Mouse (Mus musculus) thymus, postnatal 25 days (tissue): ENCODE data around the gene Pomt1.

Experiments
- DNase-seq: peaks from one replicate; pipeline ENCODE4 v3.0.0; 2022

The Pomt1 gene

DNA sequence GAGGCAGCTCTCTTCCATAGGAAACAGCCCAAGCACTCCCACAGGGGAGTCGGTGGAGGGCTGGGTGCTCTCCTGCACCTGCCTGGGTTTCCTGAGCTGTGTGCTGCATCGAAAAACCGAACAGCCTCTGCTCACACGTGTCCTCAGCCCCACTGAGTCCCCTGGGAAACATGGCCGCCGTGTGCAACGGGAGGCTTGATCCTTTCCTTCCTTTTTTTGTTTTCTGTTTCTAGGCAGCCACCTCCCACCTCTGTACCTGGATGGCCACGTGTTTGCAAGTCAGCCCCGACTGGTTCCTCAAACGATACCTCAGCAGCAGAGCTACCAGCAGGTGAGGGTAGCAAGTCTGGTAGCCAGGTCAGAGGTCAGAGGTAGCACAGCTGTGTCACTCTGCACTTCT is 14.3 kb upstream of the Pomt1 start:
- DNase-seq, result no peak

DNA sequence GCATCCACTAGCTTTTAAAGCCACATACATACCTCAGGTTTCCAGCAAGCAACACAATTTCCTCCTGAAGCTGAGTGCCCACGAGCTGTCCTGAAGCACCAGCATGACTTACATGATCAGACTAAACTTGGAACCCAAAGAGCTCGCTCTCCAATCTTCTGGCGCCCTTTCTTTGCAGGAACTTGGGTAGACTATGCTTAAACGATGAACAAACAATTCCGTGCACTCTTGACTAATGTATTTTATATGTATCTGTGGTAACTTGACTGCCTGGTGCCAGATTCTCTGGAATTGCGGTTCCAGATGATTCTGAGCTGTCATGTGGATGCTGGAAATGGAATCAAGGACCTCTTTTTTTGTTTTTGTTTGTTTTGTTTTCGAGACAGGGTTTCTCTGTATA is 957 bp upstream of the Pomt1 start:
- DNase-seq, result no peak

DNA sequence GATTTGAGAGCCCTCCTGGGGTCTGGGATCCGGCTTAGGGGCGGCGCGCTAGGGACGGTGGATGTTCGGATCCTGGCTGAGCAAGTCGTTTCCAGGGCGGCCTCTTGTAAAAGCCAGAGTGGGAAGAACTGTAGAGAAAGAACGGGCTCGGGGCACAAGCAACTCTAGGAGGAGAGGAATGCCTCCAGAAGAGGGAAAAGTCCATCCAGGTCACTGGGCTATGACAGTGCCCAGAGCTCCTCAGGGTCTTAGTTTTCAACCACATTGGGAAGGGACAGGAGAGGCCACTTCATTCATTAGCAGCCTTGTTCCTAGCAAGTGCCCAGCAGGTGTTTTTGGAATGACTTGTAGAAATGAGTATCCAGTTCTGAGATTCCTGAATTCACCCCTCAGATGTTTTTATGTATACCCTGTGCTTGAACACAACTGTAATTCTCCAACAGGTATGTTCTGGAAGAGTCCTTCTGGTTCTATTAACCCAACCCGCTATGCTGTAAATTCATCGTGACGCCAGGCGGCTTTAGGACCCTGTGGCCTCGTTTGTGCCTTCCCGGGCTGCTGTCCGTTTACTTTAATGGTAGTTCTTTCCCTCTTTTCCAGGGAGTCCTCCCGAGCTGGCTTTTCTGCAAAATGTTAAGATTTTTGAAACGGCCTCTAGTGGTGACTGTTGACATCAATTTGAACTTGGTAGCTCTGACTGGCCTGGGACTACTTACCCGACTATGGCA is 534 bp downstream of the Pomt1 start:
- peak; percentile 41 for DNase-seq

DNA sequence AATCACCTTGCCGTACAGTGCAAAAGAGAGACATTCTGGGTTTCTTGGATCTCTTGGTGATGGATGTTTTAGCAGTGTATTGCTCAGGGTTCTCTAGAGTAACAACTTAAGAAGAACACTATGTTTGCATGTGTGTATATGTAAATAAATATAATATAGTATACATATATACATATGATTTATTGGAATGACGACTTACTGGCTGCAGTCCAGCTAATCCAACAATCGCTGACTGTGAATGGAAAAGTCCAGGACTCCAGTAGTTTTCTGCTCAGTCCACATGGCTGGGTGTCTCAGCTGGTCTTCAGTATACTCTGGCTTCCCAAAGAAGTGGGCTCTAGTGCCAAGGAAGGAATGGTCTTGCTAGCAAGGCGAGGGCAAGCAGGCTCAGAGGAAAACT is 1.2 kb downstream of the Pomt1 start:
- no peak for DNase-seq

DNA sequence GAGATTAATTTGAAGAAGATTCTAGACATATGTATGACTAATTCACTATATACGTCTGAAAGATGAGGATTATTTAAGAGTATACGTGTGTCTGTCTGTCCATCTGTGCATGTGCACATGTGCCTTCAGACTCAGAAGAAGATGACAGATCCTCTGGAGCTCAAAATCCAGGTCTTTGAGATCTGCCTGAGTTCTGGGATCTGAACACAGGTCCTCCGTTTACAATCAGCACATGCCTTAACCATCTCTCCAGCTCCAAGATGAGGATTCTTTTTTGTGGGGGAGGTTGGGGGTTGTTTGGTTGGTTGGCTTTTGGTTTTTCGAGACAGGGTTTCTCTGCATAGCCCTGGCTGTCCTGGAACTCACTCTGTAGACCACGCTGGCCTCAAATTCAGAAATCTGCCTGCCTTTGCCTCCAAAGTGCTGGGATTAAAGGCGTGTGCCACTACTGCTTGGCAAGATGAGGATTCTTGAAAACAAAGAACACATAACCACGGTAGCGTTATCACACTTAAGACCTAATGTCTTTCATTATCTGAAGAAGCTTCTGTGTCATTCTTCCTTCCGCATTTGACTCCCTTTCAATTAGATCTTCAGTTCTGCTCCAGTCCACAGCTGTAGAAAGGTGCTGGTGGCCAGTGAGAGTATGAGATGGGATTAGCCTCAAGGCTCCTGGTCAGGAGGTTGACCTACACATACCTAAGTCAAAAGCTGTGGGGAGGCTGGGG is 2.5 kb downstream of the Pomt1 start:
- DNase-seq, result no peak

DNA sequence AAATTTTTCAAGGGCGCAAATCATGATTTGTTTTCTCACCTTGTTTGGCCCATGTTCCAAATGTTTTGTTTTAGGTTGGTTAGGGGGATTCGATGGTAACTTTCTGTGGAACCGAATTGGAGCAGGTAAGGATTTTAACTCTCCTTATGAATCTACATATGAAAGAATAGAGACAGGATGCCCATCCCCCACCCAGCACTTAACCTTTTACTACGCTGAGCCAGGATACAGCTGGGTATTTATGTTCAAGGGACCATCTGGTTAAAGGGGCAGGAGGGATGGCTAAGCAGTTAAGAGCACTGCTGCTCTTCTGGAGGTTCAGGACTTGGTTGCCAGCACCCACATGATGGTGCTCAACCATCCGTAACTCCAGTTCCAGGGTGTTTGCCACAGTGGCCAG is 4.2 kb downstream of the Pomt1 start:
- no peak for DNase-seq

DNA sequence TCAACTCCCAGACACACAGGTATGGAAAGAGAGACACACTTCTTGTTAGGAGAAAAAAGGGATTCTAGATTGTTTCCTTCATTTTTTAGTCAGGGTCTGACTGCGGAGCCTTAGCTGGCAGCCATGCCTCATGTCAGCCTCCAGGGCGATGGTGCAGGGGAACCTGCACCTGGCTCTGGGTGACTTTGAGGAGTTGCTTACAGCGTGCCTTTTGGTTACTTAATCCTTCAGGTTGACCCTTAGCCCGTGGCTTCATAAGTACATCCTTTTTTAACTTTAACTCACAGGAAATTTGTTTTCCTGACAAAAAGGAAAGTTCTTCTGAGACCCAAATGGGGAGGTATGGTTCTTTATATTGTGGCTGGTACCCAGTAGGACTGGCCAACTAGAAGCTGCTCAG is 6.6 kb downstream of the Pomt1 start:
- DNase-seq, result no peak

DNA sequence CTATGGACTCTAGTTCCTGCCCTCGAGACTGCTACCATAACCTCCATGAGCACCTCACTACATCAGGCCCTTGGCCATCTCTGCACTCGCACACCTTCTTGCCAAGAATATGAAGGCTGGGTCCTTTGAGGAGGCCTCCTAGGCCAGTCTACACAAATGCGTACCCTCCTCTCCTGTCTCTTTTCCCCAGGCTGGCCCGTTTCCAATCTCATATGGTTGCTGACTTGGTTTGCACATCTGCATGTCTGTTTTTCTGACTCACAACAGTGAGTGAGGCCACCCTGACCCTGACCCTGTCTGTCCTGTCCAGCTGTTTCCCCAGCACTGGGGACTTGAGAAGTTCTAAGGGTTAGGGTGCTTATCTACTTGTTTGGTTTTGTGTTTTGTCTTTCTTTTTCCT is 10.4 kb downstream of the Pomt1 start:
- DNase-seq, result no peak

DNA sequence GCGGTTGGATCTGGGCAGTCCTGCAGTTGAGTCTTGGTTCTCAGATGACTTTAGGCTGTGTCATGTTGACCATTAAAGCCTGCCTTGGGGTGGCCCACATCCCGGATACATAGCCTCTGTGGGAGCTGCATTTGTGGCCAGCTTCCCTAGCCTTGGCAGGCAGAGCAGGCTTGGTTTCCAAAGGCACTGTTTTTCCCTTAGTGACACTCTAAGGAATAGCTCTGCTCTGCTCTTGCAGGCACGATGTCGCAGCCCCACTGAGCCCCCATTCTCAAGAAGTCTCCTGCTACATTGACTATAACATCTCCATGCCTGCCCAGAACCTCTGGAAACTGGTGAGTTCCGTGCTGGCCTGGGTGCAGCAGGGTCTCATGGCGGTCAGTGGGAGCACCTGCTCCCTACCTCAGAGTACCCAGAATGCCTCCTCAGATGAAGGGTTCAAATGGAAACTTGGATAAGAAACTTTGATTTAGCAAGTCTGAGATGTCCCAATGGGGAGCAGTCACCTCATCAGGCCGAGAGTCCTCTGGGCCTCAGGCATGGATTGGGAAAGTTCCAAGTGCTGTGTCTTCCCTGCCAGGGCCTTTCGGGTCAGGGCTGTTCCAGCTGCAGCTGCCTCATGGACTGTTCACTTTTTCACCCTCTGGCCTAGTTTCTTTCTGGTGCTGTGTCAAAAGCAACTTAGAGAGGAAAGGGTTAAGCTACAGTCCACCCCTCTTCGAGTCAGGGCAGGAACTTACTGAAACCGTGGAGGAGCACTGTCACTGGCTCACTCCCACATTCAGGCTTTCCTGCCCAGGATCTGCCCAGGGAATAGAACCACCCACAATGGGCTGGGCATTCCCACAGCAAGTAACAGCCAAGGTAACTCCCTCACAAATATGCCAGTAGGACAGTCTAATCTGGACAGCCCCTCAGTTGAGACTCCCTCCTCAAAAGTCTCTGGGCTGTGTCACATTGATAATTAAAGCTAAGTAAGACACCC is 12.3 kb downstream of the Pomt1 start:
- DNase-seq, result no peak

DNA sequence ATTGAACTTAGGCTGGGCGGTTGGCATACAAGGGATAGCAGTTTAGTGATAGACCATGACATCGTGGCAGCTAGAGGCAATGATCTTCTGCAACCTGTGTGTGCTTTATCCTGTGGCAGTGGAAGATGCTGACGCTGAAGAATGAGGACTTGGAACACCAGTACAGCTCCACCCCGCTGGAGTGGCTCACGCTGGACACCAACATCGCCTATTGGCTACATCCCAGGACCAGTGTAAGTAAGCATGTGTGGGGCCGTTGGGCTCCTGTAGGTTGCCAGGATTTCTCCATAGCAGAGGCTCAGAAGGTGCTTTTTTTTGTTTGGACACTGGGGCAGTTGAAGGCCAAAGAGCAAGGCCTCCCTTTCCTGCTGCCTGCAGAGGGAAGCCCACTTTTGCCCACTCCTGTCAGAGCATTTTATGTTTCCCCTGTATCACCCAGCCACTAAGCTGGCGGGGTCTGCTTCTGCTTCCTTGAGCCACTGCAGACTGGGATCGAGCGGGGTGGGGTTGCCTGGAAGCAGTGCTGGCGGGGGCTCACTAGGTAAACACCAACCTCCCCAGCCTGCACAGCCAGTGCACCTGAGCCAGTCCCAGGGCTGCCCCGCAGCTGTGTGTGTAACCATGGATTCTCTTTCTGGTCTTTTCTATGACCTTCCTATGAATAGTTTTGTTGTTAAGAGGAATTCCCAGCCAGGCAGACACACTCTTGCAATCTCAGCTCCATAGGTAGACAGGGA is 15.6 kb downstream of the Pomt1 start:
- DNase-seq, result no peak

DNA sequence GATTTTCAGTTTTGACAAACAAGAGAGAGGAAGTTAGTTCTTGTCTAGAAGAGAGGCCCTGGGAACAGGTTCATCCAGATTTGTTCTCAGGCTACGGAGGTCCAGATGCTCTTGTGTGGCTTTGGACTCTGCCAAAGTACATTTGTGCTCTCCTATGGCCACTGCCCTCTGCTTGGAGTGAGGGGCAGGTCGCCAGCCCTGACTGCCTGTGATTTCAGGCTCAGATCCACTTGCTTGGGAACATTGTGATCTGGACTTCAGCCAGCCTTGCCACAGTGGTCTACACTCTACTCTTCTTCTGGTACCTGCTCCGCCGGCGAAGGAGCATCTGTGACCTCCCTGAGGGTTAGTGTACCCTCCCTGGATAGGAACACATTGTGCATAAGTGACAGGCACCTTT is 16.3 kb downstream of the Pomt1 start:
- no peak for DNase-seq

DNA sequence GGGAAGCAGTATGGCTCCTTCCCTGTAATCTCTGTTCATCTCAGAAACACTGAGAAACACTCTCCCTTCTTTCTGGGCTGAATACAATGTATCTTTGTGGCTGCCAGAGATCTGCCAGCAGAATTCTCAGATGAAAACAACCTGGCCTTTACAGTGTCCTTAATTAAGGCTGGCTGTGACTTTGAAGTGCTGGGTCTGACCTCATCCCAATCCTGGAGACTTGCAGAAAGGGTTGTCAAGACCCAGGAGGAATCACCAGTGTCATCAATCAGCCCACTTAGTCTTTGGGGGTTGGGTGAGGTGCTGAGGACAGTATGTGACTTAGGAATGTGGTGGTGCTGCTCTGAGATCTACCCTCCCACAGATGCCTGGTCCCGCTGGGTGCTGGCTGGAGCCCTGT is 17.0 kb downstream of the Pomt1 start:
- DNase-seq, result no peak

DNA sequence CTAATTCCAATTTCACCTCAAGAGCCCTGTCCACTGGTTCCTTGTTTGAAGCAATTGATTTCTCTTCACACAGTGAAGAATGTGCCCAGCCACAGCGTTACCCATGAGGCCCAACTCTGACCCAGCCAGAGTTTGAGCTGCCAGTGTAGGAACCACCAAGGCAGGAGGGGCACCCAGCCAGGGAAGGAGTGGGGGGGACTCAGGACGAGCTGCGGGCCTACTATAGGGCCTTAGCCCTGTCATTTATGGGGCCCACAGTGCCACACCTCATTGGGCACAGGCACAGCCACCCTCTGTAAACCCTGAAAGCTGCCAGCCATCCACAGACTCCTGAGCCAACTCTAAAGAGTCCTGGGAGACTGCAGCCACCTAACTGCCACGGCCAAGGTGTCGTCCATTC is 18.2 kb downstream of the Pomt1 start:
- DNase-seq, result no peak

DNA sequence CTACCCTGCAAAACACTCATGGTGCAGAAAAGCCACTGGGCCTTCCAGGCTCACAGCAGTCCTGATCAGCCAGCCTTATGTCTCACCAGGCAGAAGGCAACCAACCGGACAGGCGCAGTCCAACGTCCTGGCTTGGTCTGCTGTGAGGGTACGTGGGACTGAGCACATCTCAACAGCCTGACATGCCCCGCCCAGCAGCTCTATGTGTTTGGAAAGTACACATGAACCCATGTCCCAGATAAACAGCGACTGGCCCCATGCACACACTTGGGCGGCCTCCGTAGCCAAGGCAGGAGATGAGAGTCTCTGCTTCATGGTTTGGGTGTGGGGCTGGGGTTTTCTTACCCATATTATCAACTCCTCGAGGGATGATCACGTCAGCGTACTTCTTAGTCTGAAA is 19.9 kb downstream of the Pomt1 start:
- DNase-seq, result no peak

DNA sequence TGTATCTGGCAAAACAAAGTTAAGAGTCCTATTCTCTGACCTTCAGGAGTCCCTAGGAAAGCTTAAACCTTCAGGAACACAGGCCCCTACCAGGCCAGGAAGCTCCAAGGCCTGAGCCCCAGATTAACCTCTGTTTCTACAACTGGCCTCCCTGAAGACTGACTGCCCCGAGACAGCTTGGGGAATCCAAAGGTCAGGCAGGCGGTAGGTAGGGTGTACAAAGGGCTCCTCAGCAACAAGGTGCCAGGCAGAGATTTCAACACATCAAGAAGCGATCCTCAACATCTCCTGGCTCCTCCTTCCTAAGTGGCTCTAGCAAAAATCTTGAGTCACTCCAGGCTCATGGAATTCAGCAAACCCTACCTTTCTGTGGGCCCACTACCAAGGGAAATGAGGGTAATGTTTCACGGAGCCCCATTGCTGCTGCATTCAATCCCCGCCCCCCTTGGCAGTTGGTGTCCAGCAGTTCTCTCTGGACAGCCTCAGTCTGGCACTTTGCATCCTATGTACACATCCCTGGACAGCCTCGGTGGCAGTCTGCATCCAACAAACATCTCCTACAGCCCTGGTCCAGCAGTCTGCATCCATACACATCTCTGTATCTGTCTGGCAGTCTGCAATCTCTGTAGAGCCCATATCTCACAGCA is 22.6 kb downstream of the Pomt1 start:
- no peak for DNase-seq

DNA sequence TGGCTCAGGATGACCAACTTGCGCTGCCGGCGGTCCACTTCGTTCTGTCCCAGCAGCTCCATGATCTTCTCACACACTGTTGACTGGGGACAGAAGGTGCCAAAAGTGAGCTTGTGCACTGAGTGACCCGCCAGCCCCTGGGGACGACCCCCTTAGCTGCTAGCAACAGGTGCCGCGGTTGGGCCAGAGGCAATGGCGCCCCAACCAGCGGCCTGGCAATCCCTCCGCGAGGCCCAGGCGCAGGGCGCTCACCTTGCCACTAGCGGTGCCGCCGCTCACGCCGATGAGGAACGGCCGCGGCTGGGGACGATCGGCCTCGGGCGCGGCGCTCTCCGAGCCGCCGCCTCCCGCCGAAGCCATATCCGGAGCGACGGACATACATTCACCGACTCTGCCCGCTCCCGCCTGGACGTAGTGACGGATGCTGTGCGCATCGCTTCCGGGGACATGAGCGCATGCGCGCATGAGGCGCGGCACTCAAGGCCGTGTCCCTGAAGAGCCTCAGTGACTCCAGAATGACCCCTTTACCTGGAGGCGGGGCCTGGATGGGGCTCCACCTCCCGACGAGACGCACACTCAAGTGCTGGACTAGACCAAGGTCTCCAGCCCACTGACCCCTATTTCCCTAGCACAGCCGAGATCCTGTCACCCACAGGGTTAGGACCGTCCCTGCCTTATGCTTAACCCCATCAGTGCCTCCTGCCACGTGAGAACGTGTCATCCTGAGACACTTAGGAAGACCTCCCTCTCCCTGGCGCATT is 23.4 kb downstream of the Pomt1 start, which contains the start of gene Uck1:
Gene Uck1, minus strand, starts transcription at position 503 of the 761 bp plus-strand sequence.
- peak; percentile 90 for DNase-seq

DNA sequence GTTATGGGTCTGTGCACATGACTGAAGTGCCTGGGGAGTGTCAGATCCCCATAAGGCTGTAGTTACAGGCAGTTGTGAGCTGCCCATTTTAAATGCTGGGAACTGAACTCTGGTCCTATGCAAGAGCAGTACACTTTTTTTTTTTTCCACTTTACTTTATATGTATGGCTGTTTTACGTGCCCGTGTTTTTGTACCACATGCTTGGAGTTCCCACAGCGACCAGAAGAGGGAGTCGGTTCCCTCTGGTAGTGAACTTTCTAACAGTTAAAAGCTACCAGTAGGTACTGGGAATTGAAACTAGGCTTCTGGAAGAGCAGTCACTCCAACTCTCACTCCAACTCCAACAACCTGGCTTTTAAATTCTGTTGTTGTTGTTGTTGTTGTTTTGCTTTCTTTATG is 24.2 kb downstream of the Pomt1 start:
- peak; percentile 77 for DNase-seq

DNA sequence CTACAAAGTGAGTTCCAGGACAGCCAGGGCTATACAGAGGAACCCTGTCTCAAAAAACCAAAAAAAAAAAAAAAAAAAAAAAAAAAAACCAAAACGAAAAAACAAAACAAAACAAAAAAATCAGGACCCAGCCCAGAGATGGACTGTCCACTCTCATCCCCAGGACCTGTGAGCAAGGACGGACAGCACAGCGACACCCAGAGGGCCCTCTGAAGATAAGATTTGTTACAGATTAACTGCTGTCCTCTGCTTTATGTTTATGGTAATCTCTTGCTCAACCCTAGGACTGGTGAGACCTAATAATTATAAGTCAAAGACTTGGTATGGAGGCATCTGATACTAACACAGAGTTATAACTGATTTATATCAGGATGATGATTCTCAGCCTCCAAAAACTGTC is 39.4 kb downstream of the Pomt1 start:
- no peak for DNase-seq

DNA sequence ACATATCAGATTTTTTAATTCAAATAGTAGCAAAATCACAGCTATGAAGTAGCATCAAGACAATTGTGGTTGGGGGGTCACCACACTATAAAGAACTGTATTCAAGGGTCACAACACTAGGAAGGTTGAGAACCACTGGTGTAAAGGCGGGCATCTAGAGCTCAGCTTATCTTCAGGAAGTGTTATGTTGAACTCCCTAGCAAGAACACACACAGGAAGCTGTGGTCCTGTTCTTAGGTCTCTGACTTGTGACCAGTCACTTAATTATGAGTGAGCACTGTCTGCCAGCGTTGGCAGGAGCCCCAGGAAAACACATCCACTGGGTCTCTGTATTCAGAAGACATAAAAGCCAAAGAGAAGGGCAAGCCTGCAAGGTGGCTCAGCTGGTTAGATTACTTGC is 45.9 kb downstream of the Pomt1 start:
- DNase-seq, result no peak

DNA sequence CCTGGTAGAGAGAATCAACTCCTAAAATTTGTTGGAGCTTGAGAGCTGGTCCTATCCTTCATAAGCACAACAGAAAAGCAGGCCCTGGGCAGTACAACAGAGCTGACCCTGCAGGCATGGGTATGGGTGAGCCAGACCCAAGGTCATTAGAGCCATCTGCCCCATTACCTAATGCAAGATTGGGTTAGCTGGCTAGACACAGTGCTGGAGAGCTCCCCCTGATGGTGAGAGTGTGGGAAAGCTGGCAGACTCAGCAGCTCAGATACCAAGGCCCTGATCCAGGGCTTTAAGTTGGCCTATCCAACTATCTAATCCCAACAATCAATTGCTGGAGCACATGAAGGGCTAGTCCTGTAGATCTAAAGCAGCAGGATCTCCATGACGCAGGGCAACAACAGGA is 46.3 kb downstream of the Pomt1 start:
- DNase-seq, result peak; percentile 58

DNA sequence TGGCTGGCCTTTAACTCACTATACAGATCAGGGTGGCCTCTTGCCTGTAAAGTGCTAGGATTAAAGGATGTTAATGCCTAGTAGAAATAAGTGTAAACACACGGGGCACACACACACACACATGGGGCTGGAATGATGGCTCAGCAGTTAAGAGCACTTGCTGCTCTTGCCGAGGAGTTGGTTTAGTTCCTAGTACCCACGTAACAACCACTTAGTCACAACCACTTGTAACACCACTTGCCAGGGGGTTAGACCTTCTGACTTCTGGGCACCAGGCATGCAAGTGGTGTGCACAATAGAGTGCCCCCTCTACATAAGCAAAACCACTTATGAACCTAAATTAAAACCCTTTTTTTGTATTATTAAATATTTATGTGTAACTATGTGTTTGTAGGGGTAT is 47.6 kb downstream of the Pomt1 start:
- DNase-seq, result no peak
